Comparison of ENCODE assay signal across 8 mouse cellular contexts in genomic region chr14:46398091-46398695, GRCm38 (mm10). TPM values are rescaled to one million over a fixed set of nuclear protein-coding genes. Genes with fewer than 3 reads are reported as not detected.
DNase-seq lines count a peak whose midpoint lies in the region; ATAC-seq and TF ChIP-seq lines count a peak whose summit lies in the region.
"Had no signal": no experiment of that assay in that cellular context is flagged by ENCODE, and none has a peak within 500 bp of the region (broad histone marks: within the 10 kb centered on the region; RNA-seq: fewer than 3 reads in every experiment).

No protein-coding gene starts in this region.

- peak overlapping the region; percentile 37 for H3K4me2 ChIP-seq in forebrain, embryonic 16.5 days (ENCODE audit: low read length)

- peaks cover 32% of the 10 kb centered on the region for H3K27me3 ChIP-seq in forebrain, embryonic 16.5 days (replicated peaks; ENCODE audit: control insufficient read depth, insufficient read depth, low read length)
- peaks cover 75% of the 10 kb centered on the region for H3K27me3 ChIP-seq in midbrain, embryonic 10.5 days (ENCODE audit: low read depth, poor library complexity, severe bottlenecking)
- H3K27me3 ChIP-seq in thymus, adult 2 months (ENCODE audit: control insufficient read depth, insufficient read depth, low read length) = no peaks in the 10 kb centered on the region; the same call in 1 of the 2 replicates

- DNase-seq in embryo, embryonic 11 days = peak; percentile 45
- DNase-seq in kidney, postnatal 25 days = peak; percentile 33 to 70
- no peak for DNase-seq in midbrain, embryonic 10.5 days (ENCODE audit: low spot score)
- DNase-seq in left cerebral cortex, postnatal 25 days (ENCODE audit: low spot score in 2 of 2) = no peak
- DNase-seq in right cerebral cortex, postnatal 36 days (ENCODE audit: low spot score in 2 of 2) = no peak
- DNase-seq in thymus, adult 2 months = no peak

- no peak for ATAC-seq in forebrain, embryonic 16.5 days

- H3K4me1 ChIP-seq in forebrain, embryonic 16.5 days (replicated peaks; ENCODE audit: control insufficient read depth, insufficient read depth, low read length) = peaks cover 3% of the 10 kb centered on the region; the same call in 1 of the 2 replicates
- H3K4me1 ChIP-seq in midbrain, embryonic 10.5 days = peaks cover 12% of the 10 kb centered on the region
- no peaks in the 10 kb centered on the region for H3K4me1 ChIP-seq in thymus, adult 2 months (replicated peaks; ENCODE audit: control insufficient read depth, insufficient read depth, low read length)

- WGBS in forebrain, embryonic 16.5 days = 2% methylated on average over 27 of the region's 27 CpGs
- WGBS in midbrain, embryonic 10.5 days = 2% methylated on average over 27 of the region's 27 CpGs
- WGBS in thymus, adult 2 months = 10% methylated on average over 27 of the region's 27 CpGs

- TF ChIP-seq CTCF in thymus, adult 2 months (IDR thresholded peaks at IDR 0.05; ENCODE audit: borderline replicate concordance, control insufficient read depth, extremely low read depth, insufficient read depth, low read length, poor library complexity) = no peak

- H3K4me3 ChIP-seq in forebrain, embryonic 16.5 days (replicated peaks; ENCODE audit: low read length) = peak overlapping the region; percentile 18
- peak overlapping the region; percentile 45 for H3K4me3 ChIP-seq in midbrain, embryonic 10.5 days
- no peak overlapping the region for H3K4me3 ChIP-seq in thymus, adult 2 months (ENCODE audit: control insufficient read depth, insufficient read depth, low read length)

- intact Hi-C loops in left cerebral cortex, postnatal 25 days (cut with DNase I) = no loop called here

- no peaks in the 10 kb centered on the region for H3K9me3 ChIP-seq in forebrain, embryonic 16.5 days (ENCODE audit: control insufficient read depth, low read length)
- H3K9me3 ChIP-seq in midbrain, embryonic 10.5 days (replicated peaks) = no peaks in the 10 kb centered on the region

- no peak for TF ChIP-seq POLR2A in thymus, adult 2 months (IDR thresholded peaks at IDR 0.05; ENCODE audit: control insufficient read depth, extremely low read depth, insufficient read depth, low read length, poor library complexity)

- no peaks in the 10 kb centered on the region for H3K36me3 ChIP-seq in forebrain, embryonic 16.5 days (ENCODE audit: control insufficient read depth, insufficient read depth)
- no peaks in the 10 kb centered on the region for H3K36me3 ChIP-seq in midbrain, embryonic 10.5 days
- H3K36me3 ChIP-seq in thymus, adult 2 months (ENCODE audit: control insufficient read depth, insufficient read depth, low read length) = no peaks in the 10 kb centered on the region

- no peak overlapping the region for H3K9ac ChIP-seq in forebrain, embryonic 16.5 days (replicated peaks; ENCODE audit: low read depth, low read length)

- no peak overlapping the region for H3K27ac ChIP-seq in forebrain, embryonic 16.5 days (ENCODE audit: low read length)
- H3K27ac ChIP-seq in midbrain, embryonic 10.5 days (replicated peaks) = no peak overlapping the region
- no peak overlapping the region for H3K27ac ChIP-seq in thymus, adult 2 months (ENCODE audit: control insufficient read depth, insufficient read depth, low read length)

RNA-seq across cellular contexts. Expression of gene Bmp4, which starts 7.7 kb away (rescaled TPM):
- 3.2 and 7.4 TPM in 2 replicates for polyA plus RNA-seq in forebrain, embryonic 16.5 days (2015; fragmentation: Nextera tagmentation; extraction: Ambion mirVana)
- polyA plus RNA-seq in midbrain, embryonic 10.5 days (2016; fragmentation: Nextera tagmentation; extraction: Ambion mirVana) = 9.5 and 10.8 TPM in 2 replicates
- 1 to 10 TPM; 7.1 to 8.5 TPM for total RNA-seq in left cerebral cortex, postnatal 25 days (2021)
- polyA plus RNA-seq in thymus, adult 2 months (2012; rRNA removed) = 5.0 and 12.2 TPM in 2 replicates

RNA-seq across cellular contexts. Expression of gene Gm15217, which starts 19.0 kb away (rescaled TPM):
- polyA plus RNA-seq in forebrain, embryonic 16.5 days (2015; fragmentation: Nextera tagmentation; extraction: Ambion mirVana) = not detected in 2 replicates
- not detected in 2 replicates for polyA plus RNA-seq in midbrain, embryonic 10.5 days (2016; fragmentation: Nextera tagmentation; extraction: Ambion mirVana)
- total RNA-seq in left cerebral cortex, postnatal 25 days (2021) = not detected
- polyA plus RNA-seq in thymus, adult 2 months (2012; rRNA removed) = not detected in 2 replicates
- polyA plus RNA-seq: brain, embryonic 14.5 days had no signal

Comparison
In these comparisons a context has a peak if more than half of its experiments do, and no peak if none do; other contexts are left out.
1. DNase-seq: peak in embryo, embryonic 11 days (single experiment) and kidney, postnatal 25 days (2 of 2); none in midbrain, embryonic 10.5 days (single experiment), left cerebral cortex, postnatal 25 days (0 of 2), right cerebral cortex, postnatal 36 days (0 of 2) and thymus, adult 2 months (single experiment).